Mouse (Mus musculus): ENCODE measurements around the gene Plscr1. TPM values are rescaled to one million over a fixed set of nuclear protein-coding genes. Genes with fewer than 3 reads are reported as not detected.

The Plscr1 gene
- polyA plus RNA-seq, 1 experiment from 2014 or later, result 20.4 TPM

- Histone ChIP-seq H3K9ac (no peak overlapping the region), H3K4me3 (no peak overlapping the region), H3K4me1 (no peaks in the 10 kb centered on the region), H3K36me3 (no peaks in the 10 kb centered on the region), H3K27ac (no peak overlapping the region), H3K27me3 (no peaks in the 10 kb centered on the region), H3K4me2 (replicated peaks) (no peak overlapping the region), H3K9me3 (no peaks in the 10 kb centered on the region)
- no peak for ATAC-seq (ENCODE audit: low FRiP score, low read depth)
- WGBS, result 88% methylated on average over 3 of the region's 3 CpGs
Observed at GRCm38 (mm10) chr9:92226795-92227194, 22.8 kb upstream of the Plscr1 start.

GRCm38 (mm10) chr9:92228867-92229832 is 20.4 kb upstream of the Plscr1 start:
- Histone ChIP-seq H3K4me2 (replicated peaks) (no peak overlapping the region), H3K4me3 (no peak overlapping the region), H3K27me3 (no peaks in the 10 kb centered on the region), H3K4me1 (no peaks in the 10 kb centered on the region), H3K27ac (no peak overlapping the region), H3K9me3 (no peaks in the 10 kb centered on the region), H3K9ac (no peak overlapping the region), H3K36me3 (no peaks in the 10 kb centered on the region)
- 73% methylated on average over 16 of the region's 16 CpGs for WGBS
- ATAC-seq (ENCODE audit: low FRiP score, low read depth), result no peak

GRCm38 (mm10) chr9:92229833-92230205 is 19.7 kb upstream of the Plscr1 start:
- H3K4me3 ChIP-seq, result no peak overlapping the region
- 0 out of 2 replicates have a peak, but pooled peaks cover 5% of the 10 kb centered on the region for H3K4me1 ChIP-seq
- no peak overlapping the region for H3K27ac ChIP-seq
- no peaks in the 10 kb centered on the region for H3K27me3 ChIP-seq
- no peaks in the 10 kb centered on the region for H3K9me3 ChIP-seq
- H3K36me3 ChIP-seq, result no peaks in the 10 kb centered on the region
- no peak overlapping the region for H3K4me2 ChIP-seq (replicated peaks)
- ATAC-seq (ENCODE audit: low FRiP score, low read depth), result no peak
- 35% methylated on average over 2 of the region's 2 CpGs for WGBS
- H3K9ac ChIP-seq, result no peak overlapping the region

- Histone ChIP-seq H3K4me2 (replicated peaks) (no peak overlapping the region), H3K4me1 (0 out of 2 replicates have a peak, but pooled peaks cover 5% of the 10 kb centered on the region), H3K27ac (no peak overlapping the region), H3K4me3 (no peak overlapping the region), H3K9ac (no peak overlapping the region), H3K27me3 (no peaks in the 10 kb centered on the region), H3K36me3 (no peaks in the 10 kb centered on the region), H3K9me3 (no peaks in the 10 kb centered on the region)
- ATAC-seq (ENCODE audit: low FRiP score, low read depth), result no peak
- 65% methylated on average over 11 of the region's 11 CpGs for WGBS
Observed at GRCm38 (mm10) chr9:92234901-92235458, 14.6 kb upstream of the Plscr1 start.

- peak overlapping the region; percentile 62 for H3K4me2 ChIP-seq (replicated peaks)
Observed at GRCm38 (mm10) chr9:92248773-92249446, 640 bp upstream of the Plscr1 start.

GRCm38 (mm10) chr9:92249987-92250772 is 630 bp downstream of the Plscr1 start:
- ATAC-seq (ENCODE audit: low FRiP score, low read depth), result peak; percentile 92
- H3K27ac ChIP-seq, result peak overlapping the region; percentile 87
- under 1% methylated on average over 40 of the region's 40 CpGs for WGBS
- H3K36me3 ChIP-seq, result no peaks in the 10 kb centered on the region
- peak overlapping the region; percentile 62 for H3K4me2 ChIP-seq (replicated peaks)
- peaks cover 8% of the 10 kb centered on the region for H3K4me1 ChIP-seq
- H3K27me3 ChIP-seq, result no peaks in the 10 kb centered on the region
- peak overlapping the region; percentile 82 for H3K9ac ChIP-seq
- H3K4me3 ChIP-seq, result peak overlapping the region; percentile 67
- no peaks in the 10 kb centered on the region for H3K9me3 ChIP-seq

More at GRCm38 (mm10) chr9:92248773-92249446, 640 bp upstream of the Plscr1 start:
- Histone ChIP-seq H3K4me3 (no peak overlapping the region), H3K9ac (no peak overlapping the region), H3K27ac (no peak overlapping the region), H3K36me3 (no peaks in the 10 kb centered on the region), H3K4me1 (peaks cover 8% of the 10 kb centered on the region), H3K27me3 (no peaks in the 10 kb centered on the region), H3K9me3 (no peaks in the 10 kb centered on the region)
- 83% methylated on average over 7 of the region's 7 CpGs for WGBS
- no peak for ATAC-seq (ENCODE audit: low FRiP score, low read depth)

GRCm38 (mm10) chr9:92252718-92253117 is 3.2 kb downstream of the Plscr1 start:
- WGBS, result 86% methylated on average over 5 of the region's 5 CpGs
- ATAC-seq (ENCODE audit: low FRiP score, low read depth), result no peak
- no peaks in the 10 kb centered on the region for H3K36me3 ChIP-seq
- no peak overlapping the region for H3K4me3 ChIP-seq
- H3K4me2 ChIP-seq (replicated peaks), result no peak overlapping the region
- H3K27ac ChIP-seq, result no peak overlapping the region
- H3K9me3 ChIP-seq, result no peaks in the 10 kb centered on the region
- peaks cover 8% of the 10 kb centered on the region for H3K4me1 ChIP-seq
- no peak overlapping the region for H3K9ac ChIP-seq
- H3K27me3 ChIP-seq, result no peaks in the 10 kb centered on the region

GRCm38 (mm10) chr9:92253585-92254321 is 4.2 kb downstream of the Plscr1 start:
- no peak overlapping the region for H3K4me2 ChIP-seq (replicated peaks)
- no peak for ATAC-seq (ENCODE audit: low FRiP score, low read depth)
- WGBS, result 93% methylated on average over 10 of the region's 10 CpGs
- no peak overlapping the region for H3K4me3 ChIP-seq
- H3K4me1 ChIP-seq, result peaks cover 8% of the 10 kb centered on the region
- H3K9ac ChIP-seq, result no peak overlapping the region
- H3K27ac ChIP-seq, result no peak overlapping the region
- no peaks in the 10 kb centered on the region for H3K9me3 ChIP-seq
- no peaks in the 10 kb centered on the region for H3K27me3 ChIP-seq
- no peaks in the 10 kb centered on the region for H3K36me3 ChIP-seq

GRCm38 (mm10) chr9:92260481-92261159 is 11.1 kb downstream of the Plscr1 start:
- Histone ChIP-seq H3K9me3 (no peaks in the 10 kb centered on the region), H3K27me3 (no peaks in the 10 kb centered on the region), H3K36me3 (peaks cover 19% of the 10 kb centered on the region), H3K4me3 (no peak overlapping the region), H3K9ac (no peak overlapping the region), H3K27ac (no peak overlapping the region), H3K4me2 (replicated peaks) (no peak overlapping the region), H3K4me1 (no peaks in the 10 kb centered on the region)
- whole genome bisulfite sequencing, result 85% methylated on average over 7 of the region's 7 CpGs
- no peak for ATAC-seq (ENCODE audit: low FRiP score, low read depth)

- peaks cover 55% of the 10 kb centered on the region for H3K36me3 ChIP-seq
- H3K27me3 ChIP-seq, result no peaks in the 10 kb centered on the region
- H3K4me1 ChIP-seq, result 0 out of 2 replicates have a peak, but pooled peaks cover under 1% of the 10 kb centered on the region
- no peak for ATAC-seq (ENCODE audit: low FRiP score, low read depth)
- 88% methylated on average over 4 of the region's 4 CpGs for WGBS
- H3K27ac ChIP-seq, result no peak overlapping the region
- H3K9me3 ChIP-seq, result no peaks in the 10 kb centered on the region
- H3K9ac ChIP-seq, result no peak overlapping the region
- no peak overlapping the region for H3K4me3 ChIP-seq
- no peak overlapping the region for H3K4me2 ChIP-seq (replicated peaks)
Observed at GRCm38 (mm10) chr9:92265719-92266118, 16.2 kb downstream of the Plscr1 start.
